Mouse (Mus musculus) kidney, adult 8-10 months (tissue): ENCODE data around the gene Tet1.
"Not testable (repeated sequence)": the region's sequence is repeated elsewhere in the genome, so short reads cannot be mapped to it uniquely, and the experiment has no call there.

Source experiments
- DNase-seq, 2 experiments: peaks; one replicate each; pipeline ENCODE4 v3.0.0; 2022

The Tet1 gene

DNA sequence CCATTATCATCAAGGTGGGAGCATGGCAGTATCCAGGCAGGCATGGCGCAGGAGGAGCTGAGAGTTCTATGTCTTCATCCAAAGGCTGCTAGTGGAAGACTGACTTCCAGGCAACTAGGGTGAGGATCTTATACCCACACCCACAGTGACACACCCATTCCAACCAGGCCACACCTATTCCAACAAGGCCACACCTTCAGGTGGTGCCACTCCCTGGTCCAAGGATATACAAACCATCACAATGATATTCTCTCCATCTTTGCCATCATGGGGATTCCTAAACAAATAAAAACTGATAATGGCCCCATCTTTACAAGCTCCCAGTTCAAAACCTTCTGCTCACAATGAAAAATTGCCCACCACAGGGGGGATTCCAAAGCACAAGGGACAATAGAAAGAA lies at the start of gene Tet1:
Gene Tet1 (minus strand): TSS at position 101 of the 400 bp plus-strand sequence.
- not testable (repeated sequence) for DNase-seq

DNA sequence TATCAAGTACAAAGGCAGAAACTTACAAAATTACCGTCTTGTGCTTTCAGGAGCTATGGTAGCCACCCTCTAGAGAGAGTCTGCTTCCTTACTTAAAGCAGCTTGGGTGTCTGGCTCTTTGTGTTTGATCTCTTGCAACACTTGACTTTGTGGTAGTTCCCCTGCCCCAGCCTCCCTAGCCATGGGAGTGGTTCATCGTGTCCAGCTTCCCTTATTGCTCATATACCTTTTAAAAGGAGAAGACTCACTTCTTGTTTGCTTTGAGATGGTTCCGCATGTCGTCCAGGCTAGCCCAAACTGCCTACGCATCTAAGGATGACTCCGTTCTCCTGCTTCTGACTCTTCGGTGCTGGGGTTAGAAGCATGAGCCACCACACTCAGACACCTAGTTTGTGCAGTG lies 39.8 kb upstream of the Tet1 start:
- DNase-seq, result no peak

DNA sequence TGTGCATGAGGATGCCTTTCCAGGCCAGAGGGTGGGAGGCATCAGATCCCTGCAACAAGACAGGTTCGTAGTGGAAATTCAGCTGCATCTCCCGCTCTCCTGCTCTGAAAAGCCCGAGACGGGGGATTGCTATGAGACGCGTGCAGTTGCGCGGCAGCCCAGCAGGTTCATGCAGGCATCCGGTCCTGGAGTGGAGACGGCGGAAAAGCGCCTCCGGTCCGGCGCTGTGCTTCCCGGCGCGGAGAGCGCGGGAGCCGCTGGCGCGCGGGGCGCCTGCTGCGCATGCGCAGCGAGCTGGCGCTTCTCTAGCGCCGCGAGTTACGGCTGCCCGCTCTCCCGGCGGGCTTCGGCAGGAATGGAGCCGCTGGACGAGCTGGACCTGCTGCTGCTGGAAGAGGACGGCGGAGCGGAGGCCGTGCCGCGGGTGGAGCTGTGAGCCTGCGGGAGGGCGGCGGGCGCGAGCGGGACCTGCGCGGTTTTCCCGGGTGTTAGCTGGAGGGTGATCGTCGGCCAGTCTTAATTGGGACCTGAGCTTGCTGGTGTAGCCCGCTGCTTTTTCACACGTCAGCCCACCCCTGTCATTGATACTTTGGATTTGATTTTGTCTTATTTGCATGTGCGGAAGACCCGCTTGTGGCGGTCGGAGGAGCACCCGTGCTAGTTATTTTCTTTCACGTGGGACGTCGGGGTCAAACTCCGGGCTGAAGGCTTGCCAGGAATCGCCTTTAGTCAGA lies 38.1 kb upstream of the Tet1 start, which contains the start of gene Dna2:
Gene Dna2 (plus strand): TSS at position 289 of the 734 bp plus-strand sequence.
- peak; percentile 66 to 67 for DNase-seq

DNA sequence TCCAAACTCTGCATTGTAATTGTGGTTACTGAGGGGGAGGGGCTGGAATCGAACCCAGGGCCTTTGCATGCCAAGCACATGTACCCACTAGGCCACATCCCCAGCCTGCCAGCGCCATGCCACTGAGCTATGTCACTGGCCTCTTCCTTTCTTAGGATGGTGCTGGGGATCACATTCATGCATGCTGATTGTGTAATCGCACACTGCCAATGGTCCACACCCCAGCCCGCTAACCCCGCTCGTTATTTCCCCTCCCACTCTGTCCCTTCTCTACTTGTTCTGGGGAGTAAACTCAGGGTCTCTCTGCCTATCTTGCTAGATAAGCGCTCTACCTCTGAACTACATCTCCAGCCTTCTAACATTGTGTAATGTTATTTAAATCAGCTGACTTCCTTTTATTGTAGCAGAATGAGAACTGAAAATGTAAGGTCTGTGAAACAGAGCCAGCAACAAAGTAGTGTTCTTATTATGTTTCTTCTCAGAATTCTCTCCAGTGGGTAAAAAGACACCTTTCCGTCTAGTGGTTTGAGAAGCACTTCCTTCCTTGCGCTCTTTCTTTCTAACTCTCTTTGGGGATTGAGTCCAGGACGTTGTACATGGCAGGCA lies 36.3 kb upstream of the Tet1 start:
- DNase-seq, result no peak

DNA sequence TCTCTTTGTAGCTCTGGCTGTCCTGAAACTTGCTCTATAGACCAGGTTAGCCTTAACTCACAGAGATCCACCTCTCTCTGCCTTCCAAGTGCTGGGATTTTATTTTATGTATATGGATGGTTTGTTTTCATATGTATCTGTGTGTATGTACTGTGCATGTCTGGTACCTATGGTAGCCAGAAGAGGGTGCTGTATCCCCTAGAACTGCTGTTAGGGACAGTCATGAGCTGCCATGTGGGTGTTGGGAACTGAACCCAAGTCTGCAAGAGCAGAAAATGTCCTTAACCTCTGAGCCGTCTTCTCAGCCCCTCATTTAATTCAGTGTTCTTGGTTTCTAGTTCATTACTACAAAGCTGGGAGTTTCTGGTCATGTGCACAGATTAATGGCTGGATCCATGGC lies 23.6 kb upstream of the Tet1 start:
- DNase-seq, result no peak

DNA sequence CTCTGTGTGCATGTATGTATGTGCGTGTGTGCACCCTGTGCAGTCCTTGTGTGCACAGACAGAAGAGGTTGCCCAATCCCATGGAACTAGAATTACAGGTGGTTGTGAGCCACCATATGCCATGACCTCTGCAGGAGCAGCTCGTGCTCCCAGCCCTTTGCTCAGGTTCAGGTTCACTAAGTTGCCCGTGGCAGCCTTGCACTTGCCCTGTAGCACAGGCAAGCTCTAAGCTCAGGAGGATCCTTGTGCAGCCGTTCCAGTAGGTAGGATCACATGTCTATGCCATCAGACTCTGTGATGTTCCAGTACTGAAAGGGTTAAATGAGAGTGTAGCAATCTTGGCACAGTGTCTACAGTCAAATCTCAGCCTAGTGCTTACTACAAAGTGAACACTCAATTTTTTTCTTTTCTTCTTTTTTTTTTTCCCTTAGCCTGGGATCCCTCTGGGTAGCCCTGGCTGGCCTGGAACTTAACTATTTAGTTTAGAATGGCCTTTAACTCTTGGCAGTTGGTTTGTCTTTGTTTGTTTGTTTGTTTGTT lies 15.4 kb upstream of the Tet1 start:
- DNase-seq, result peak; percentile 65 to 80

DNA sequence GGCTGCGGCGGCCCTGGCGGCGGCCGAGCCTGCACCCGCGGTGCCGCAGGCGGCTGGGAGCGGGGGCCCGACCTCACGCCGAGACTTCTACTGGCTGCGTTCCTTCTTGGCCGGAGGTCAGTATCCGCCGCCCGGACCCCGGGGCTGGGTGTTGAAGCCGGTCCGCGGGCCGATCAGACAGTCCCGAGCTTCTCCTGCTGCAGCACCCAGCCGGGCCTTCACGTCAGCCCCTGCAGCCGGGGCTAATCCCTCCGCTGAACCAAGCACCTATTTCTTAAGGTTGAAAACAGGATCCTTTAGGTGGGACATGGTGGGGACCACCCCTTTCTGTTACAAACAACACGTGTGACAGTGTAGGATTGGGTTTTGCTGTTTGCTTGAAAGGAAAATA lies 12.0 kb upstream of the Tet1 start:
- no peak for DNase-seq

DNA sequence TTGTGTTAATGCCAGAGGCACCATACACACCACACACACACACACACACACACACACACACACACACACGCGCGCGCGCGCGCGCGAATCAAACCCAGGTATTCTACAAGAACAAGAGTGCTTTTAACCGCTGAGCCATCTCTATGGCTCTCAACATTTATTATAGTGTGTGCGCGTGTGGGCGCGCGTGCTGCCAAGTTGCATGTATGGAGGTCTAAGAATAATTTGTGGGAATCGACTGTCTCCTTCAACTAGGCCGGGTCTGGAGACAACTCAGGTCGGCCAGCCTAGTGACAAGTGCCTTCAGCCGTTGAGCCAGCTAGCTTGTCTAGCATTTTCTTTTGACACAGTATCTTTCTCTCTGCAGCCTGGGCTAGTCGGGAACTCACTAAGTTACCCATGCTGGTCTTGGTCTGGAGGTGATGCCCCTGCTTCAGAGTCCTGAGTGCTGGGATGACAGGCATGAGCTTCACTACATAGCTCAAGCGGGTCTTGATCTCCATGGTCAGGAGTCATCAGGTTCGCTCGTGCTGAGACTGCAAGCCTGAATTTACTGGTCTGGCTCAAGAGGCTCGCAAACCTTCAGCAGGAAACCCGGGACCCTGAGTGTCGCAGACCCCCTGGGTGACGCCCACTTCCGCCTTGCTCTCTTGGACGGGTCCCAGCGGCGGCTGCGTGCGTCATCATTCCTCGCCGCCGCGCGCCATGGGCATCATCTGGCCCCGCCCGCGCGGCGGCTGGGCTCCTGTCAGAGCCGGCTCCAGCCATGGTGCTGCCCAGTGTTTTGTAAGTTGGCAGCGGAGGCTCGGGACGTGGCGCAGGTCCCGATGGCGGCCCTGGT lies 11.3 kb upstream of the Tet1 start, which contains the start of gene Slc25a16:
Gene Slc25a16 (plus strand): TSS at position 709 of the 841 bp plus-strand sequence.
- DNase-seq, result peak; percentile 85 to 91

DNA sequence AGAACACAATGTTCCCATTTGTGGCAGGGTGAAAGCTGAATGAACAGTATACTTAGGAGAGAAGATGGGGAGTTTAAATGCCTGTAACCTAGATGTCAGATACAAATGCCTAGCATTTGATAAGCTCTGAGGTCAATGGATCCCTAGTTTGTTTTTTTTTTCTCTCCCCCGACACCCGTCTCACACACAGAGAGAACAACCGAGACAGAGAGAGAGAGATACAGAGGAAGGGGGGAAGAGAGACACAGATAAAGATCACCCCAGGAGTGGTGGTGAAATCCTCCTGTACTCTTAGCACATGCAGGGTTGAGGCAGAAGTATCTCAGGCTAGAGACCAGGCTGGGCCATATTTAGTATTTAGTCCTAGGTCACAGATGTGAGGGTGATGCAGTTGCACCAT lies 10.2 kb upstream of the Tet1 start:
- DNase-seq, result no peak

DNA sequence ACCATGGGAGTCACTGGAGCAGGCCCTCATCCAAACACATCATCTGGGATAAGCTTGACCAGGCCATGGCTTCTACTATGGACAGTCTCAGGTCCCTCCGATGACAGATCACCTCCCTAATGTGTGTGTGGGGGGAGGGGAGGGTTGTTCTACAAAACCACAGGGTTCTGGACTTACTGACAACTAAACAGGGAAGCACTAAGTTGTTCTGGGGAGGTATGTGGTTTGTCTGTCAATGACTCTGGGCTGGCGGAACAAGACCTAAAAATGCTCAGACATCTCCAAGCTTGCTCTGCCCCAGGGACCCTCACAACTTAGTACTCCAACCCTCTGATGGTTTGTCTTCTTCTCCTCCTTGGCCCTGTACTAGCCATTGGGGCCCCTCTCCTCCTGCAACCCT lies 2.3 kb upstream of the Tet1 start:
- DNase-seq, result no peak

DNA sequence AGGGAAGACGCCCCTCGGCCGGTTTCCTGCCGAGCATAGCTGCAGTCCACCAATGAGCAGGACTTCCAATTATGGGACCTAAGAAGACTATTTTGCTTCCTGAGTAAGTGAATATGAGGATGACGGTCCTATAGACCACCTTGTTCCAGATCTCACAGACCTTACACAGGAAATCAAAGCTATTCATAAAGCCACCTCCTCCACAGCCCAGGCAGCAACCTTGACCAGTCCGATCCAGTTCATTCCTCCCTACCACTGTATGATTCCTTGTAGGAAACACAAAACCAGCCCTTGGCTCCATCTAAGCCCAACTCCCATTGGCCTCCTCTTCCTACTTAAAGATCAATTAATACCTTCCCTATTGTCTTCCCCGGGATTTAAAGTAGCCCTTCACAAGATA lies 2.5 kb downstream of the Tet1 start:
- DNase-seq, result no peak

DNA sequence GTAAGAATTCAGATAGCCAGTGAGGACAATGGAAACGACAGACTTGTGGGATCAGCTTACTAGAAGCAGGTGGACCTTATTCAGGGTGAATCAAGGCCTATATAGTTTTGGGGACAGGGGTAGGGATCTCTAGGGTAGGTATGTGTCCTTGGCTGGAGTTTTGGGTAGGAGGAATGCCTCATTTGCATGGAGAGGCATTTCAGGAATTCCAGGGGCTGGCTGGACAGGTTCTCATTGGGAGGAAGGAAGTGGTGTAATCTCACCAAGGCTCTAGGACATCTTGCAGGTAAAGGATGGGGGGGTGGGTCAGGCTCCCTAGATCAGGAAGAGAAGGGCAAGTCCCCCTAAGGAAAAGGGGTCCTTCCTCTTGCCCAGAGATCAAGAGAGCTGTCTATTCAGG lies 6.0 kb downstream of the Tet1 start:
- DNase-seq, result no peak

DNA sequence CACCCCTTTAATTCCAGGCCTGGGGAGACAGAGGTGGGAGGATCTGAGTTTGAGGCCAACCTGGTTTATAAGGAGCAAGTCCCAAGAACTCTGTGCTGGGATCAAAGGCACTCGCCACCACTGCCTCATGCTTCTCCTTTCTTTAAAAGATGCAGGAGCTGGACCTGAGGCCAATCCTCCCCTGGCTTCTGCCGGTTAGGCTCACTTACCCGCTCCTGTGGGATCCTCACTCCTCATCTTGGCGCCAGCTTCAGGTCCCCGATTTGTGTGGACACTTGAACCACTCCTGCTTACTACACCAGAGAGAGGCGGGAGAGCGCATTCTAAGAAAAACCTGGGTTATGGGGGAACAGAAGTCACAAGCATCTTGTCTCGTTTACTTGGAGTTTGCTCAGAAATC lies 7.0 kb downstream of the Tet1 start:
- no peak for DNase-seq

DNA sequence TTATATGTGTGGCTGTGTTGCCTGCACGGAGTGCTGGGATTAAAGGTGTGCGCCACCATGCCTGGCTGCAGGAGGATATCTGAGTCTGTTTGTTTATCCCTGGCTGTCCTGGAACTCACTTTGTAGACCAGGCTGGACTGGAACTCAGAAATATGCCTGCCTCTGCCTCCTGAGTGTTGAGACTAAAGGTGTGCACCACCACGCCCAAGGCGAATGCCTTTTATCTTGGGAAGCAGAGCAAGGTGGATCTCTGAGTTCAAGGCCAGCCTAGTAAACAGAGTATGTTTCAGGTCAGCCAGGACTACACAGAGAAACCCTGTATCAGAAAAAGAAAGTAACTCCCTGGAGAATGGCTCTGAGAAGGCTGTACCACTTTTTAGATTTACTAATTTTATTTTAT lies 8.7 kb downstream of the Tet1 start:
- DNase-seq, result no peak

DNA sequence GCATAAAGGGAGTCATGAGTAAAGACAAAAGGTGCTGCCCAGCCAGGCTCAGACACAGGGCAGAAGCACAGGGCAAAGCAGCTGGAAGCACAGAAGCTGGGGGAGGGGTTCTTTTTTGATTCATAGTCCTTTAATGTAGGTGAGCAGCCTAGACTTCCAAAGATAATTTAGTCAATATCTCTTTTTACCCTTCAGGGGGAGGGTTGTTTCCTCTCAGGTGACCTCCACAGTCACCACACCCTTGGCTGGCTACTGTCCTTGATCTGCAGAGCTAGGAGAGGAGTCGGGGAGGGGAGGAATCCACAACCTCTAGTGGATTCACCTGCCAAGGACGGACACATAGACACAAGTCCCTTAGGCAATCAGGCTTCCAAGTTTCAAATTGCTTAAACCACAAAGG lies 10.7 kb downstream of the Tet1 start:
- DNase-seq, result no peak

DNA sequence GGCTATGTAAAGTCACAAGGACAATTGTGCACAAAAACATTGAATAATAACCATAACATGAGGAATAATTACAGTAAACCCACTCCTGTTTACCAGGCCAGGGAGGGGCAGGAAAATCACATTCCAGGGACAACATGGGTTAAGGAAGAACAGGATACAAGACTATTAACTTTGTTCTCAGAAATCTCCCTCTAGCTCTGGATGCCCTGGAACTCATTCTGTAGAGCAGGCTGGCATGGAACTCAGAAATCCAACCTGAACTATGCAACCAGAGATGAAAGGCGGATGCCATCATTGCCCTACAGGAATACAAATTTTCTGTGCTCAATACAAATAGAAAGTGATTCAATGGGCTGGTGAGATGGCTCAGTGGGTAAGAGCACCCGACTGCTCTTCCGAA lies 11.4 kb downstream of the Tet1 start:
- DNase-seq, result no peak

DNA sequence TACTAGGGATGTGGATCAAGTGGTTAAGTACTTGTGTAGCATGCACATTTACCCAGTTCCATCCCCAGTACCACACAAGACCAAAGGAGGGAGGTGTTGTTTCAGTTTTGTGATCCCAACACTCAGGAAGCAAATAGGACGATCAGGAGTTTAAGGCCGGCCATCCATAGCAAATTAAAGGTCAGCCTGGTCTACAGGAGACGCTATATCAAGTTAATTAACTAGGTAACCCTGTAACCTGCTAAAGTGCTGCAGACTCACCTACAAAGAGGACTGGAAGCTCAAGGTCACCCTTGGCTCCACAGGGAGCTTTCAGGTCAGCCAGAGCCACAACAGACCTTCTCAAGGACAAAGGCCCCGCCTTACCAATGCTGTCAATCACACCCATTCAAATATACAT lies 12.0 kb downstream of the Tet1 start:
- DNase-seq, result peak; percentile 34 to 35

DNA sequence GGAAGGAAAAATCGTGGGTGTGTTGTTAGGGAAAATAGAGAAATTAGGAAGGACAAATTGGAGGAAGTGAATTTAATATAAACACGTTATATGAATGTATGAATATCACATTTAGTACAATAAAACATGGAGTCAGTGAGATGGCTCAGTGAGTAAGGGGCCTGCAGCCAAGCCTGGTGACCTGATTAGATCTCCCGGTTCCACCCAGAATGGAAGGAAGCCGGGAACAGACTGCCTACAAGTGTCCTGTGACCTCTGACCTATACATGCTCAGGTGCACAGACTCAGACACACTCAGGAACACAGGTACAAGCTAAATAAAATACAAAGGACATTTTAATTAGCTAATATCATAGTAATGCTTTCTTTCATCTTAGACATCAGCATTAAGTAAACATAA lies 12.8 kb downstream of the Tet1 start:
- DNase-seq, result no peak

DNA sequence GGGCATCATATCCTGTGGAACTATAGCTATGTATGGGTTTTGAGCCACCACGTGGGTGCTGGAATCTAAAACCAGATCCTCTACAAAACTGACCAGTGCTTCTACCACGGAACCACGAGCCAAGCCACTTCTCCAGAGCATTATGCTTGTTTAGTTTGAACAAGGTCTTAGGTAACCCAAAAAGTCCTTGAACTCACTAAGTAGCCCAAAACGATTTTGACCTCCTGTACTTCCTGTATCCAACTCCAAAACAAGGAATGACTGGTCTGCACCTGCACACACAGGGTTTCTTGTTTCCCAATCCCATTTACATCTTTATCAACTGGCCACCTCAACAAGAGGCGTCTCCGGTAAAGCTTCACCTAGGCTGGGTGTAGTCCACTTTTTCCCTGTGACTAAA lies 13.4 kb downstream of the Tet1 start:
- DNase-seq, result no peak

DNA sequence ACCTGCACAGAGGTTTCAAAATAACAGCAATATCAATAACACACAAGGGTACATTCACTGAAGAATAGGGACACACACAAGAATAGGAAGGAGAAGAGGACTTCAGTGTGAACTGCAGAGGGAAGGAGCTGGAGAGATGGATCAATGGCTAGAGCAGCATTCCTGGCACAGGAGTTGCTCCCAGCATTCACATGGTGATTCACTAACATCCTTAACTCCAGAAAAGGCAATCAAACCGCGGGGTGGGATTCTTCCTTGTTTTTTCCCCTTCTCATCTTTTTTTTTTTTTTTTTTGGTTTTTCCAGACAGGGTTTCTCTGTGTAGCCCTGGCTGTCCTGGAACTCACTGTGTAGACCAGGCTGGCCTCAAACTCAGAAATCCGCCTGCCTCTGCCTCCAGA lies 14.3 kb downstream of the Tet1 start:
- no peak for DNase-seq

DNA sequence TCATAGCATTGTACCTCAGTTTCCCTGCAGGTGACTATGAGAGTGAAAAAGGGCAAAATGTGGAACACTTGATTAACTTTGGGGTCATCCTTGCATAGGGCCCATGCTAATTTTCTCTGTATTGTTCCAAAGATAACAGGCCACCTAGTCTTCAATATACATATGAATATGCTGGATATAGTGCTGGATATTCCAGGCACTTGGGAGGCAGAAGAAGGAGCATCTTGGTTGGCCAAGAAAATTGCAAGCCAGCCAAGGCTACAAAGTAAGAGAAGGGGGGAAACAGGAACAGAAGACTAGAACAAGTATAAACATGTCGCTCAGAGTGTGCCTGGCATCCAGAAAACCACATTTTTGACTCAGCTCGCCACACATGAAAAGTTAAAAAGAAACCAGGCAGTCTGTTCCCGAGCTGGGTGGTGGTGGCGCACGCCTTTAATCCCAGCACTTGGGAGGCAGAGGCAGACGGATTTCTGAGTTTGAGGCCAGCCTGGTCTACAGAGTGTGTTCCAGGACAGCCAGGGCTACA lies 15.4 kb downstream of the Tet1 start:
- no peak for DNase-seq

DNA sequence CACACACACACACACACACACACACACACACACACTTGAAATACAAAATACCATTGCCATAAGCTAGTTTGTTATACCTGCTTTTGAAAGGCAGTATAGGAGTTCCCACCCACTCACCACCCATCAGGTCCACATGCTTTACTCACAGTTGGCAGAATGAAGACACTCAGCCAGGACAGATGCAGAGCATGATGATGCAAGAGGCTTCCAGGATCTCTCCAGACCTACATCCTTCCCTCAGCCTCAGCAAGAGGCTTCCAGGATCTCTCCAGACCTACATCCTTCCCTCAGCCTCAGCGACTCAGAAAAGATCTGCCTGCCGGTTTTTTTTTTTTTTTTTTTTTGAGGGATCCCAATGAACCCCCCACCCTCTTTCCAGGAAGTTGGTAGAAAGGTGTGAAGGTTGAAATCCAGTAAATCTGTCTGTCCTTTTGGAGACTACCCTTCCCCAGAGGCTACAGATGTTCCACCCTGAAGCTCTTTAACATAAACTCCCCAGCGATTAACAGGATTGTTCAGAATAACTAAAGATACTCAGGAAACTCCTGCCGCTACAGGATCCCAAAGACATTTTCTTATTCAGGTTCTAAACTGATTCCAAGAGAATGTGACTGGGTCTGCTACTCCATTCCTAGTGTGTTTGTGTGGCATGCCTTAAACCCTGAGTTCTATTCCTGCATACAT lies 16.1 kb downstream of the Tet1 start:
- no peak for DNase-seq

DNA sequence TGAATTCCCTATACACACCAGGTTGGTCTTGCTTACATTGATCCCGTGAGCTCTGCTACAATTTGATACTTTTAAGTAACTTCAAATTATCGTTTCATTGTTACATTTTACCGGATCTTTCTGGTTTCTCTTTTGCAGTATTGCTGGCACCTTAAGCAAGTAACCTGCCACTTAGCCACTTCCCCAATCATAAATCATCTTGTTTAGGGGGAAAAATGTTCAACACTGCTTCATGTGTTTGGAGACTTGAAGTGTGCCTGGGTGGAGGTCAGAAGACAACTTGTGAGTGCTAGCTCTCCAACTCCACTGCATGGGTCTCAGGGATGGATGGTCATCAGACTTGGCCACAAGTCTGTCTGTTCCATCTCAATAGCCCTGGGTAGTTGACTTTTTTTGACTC lies 17.8 kb downstream of the Tet1 start:
- no peak for DNase-seq
